Mouse (Mus musculus) left cerebral cortex, postnatal 10 days (tissue): ENCODE measurements around the gene Hyal4. TPM values are rescaled to one million over a fixed set of nuclear protein-coding genes. Genes with fewer than 3 reads are reported as not detected.

ENCODE experiments used
- DNase-seq, 2 experiments: peaks; one replicate each; pipeline ENCODE4 v3.0.0; 2021 to 2022; ENCODE audit warnings: low spot score in 2 of 2, mixed read lengths in 1 of 2; ENCODE audit errors: extremely low spot score in 1 of 2
- intact Hi-C: fragments of 180-260 bp; cut with DNase I; formaldehyde crosslinking; loops from one replicate; pipeline ENCODE4 v1.15.1; 2025
- total RNA-seq, 2 experiments: library from RNA; stranded (reverse); gene quantifications; 2 replicates each; pipeline ENCODE4 v1.2.3; 2021

Hyal4 gene
- total RNA-seq: not detected

DNA sequence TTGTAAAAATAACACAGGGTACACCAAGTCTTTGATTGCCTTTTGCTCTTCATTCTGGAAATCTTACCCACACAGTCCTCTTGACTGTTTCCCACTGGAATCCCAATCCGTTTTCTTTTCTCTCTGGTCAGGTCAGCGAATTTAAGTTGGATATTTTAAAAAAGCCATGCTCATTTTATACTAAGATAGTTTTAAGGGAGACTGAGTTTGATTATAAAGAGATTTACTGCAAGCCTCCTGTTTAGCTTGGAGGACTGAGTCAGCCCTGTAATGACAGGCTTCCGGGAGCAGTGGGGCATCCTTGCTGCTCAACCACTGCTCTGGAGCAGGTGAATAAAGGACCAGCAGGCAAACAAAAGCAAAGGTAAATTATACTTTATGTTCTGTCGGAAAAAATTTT is at the start of gene Hyal4:
TSS of gene Hyal4 (plus strand) at position 301 of the 400 bp plus-strand sequence.
- DNase-seq: no peak
- intact Hi-C loops: no loop called here

DNA sequence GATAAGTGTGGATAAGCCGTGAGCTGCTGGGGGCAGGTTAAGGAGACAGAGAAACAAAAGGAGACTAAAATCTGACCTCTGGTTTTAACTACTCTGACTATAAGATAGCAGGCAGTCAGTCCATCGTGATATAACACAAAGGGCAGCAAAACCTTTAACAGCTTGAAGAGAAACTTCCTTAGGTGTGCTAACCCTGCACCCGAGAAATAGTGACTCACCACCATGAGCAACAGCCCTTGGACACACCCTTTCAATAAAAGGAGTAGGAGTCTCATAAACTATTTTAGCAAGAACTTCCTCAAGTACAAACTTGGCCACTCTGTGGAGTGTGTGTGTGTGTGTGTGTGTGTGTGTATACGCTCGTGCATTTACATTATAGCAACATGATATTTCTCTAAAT is 41.0 kb upstream of the Hyal4 start:
- DNase-seq: no peak

DNA sequence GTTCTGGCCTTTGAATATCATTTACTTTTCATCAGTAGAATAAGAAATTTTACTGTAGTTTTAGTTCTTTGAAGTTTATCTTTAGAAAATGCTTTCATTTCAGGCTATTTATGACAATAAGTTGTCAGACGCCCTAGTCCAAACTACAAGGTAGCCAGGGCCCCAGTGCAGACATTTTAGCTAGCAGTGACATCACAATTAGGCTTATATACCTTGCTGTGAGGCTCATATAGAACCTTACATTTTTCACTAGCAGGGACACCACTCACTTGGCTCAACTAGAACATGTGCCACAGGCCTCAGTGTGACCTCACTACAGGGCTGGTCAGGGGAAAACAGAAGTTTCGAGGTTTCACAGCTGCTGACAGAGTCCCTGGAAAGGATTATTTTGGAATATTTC is 40.6 kb upstream of the Hyal4 start:
- intact Hi-C loops: no loop called here
- no peak for DNase-seq

More for the DNA sequence above, 41.0 kb upstream of the Hyal4 start:
- intact Hi-C loops: no loop called here

DNA sequence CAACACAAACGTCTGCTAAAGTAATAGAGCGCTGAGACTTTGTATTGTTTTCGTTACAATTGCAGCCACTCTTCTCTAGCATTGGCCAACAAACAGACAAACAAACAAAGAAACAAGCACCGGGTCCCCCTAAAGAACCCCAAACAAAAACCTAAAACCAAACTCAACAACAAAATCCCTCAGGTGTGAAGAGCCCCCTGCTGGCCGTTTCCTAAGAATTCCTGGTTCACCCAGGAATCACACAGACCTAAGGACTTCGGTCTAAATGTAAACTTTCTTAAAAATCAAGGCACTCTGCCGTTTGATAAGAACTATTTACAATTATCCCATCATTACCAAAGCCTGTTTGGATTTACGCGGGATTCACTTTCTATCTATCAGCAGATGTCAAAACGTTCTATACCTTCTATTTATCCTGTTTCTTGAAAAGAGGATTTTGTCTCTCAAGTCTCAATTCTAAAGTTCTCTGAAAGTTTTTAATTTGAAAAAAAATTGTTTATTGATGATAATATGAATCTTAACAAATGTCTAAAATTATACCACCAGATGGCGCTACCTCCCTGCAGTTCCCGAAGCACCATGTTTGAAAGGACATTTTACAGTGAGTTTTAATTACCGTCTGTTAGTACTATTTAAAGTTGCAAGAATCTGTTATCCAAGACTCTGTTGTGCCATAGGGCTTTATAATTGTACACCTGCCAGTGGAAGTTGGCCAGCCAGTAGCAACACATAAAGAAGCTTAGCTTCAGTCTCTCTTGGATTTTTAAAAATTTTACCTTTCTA is 26.6 kb upstream of the Hyal4 start:
- DNase-seq: peak; percentile 28 to 37
- intact Hi-C loops: loop anchor here (5.0 to 10.0 kb wide), 4 partner anchors 157 to 1043 kb away; partner anchors contain the start of genes Asb15 and Ndufa5

DNA sequence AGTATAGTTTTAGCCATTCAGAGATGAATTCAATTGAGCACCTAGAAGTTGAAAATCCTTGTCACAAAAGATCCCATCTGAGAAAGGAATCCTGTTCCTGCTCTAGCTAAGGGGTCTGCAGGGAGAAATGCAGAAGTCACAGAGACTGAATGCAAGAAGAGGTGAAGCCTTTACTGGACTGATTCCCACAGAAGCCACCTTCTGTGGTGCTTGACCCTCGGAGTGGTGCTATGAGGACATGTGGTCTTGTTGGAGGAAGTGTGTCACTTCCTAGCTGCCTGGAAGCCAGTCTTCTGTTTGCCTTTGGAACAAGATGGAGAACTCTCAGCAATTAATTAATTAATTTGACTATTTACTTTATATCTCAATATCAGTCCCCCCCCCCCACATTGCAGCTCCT is 20.0 kb upstream of the Hyal4 start:
- DNase-seq: no peak
- intact Hi-C loops: loop anchor here (5.0 to 10.0 kb wide), 3 partner anchors 163 to 1037 kb away; no protein-coding TSS in a partner anchor

DNA sequence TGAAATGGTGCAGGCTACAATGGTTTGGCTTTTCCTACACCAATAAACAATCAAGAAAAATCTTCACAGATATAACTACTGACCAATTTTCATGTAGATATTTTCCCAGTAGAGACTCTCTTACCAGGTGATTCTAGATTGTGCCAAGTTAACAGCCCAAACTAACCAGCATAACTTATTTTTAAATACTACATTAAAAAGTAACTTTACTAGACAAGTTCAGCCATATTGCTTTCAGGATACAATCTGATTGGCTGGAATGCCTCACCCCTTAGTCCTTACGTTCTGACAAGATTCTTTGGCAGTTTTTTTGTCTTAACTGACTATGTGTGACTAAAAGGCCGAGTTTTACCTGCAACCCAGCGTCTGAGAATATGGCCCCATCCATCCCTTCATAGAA is 15.2 kb upstream of the Hyal4 start, which contains the start of gene Hyal6:
TSS of gene Hyal6 (plus strand) at position 301 of the 400 bp plus-strand sequence.
- intact Hi-C loops: no loop called here
- no peak for DNase-seq

DNA sequence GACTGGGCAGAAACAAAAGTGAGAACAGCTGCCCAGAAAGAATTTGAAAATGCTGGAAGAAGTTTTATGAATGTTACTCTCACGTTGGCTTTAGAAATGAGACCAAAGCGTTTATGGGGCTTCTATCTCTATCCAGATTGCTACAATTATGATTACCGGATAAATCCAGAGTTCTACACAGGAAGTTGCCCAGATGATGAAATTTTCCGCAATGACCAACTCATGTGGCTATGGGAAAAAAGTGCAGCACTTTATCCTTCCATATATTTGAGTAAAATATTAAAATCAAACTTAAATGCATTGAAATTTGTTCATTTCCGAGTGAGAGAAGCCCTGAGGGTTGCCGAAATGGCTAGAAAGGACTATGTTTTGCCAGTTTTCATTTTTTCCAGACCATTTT is 13.6 kb upstream of the Hyal4 start:
- no peak for DNase-seq
- intact Hi-C loops: no loop called here

DNA sequence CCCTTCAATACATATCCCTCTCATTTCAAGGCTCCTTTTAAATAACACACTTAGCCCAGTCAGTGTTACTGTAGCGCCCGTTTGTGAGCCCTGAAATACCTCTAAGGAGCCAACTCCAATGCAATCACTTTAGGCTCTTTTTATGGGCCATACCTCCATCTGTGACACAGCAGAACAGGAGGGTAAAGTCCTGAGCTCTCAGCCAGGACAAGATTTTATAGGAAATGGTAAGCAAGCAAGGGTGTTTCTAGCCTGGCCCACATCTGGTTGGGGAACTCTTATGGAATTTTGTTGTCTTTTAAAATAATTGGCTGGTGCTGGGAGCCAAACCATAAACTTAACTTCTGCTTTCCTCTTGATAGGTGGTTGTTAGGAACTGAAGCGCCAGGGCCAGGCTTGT is 11.2 kb downstream of the Hyal4 start:
- intact Hi-C loops: no loop called here
- DNase-seq: no peak

DNA sequence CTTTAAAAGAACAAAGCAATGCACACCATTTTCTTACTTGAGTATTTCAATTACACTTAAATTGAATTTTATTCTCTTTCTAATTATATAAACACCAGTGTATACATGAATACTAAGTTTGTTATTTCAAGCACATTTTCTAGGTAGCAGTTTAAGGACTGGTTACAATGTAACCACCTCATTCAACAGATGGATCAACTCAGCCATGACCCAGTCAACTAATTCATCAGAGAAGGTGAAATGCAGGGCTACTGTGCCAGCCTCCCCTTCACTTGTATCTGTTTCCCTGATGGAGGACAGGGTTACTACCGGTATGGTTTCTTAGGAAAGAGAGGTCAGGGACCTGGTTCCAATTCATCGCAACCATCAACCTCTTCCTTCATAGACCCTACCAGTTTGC is 18.1 kb downstream of the Hyal4 start:
- intact Hi-C loops: no loop called here
- no peak for DNase-seq

DNA sequence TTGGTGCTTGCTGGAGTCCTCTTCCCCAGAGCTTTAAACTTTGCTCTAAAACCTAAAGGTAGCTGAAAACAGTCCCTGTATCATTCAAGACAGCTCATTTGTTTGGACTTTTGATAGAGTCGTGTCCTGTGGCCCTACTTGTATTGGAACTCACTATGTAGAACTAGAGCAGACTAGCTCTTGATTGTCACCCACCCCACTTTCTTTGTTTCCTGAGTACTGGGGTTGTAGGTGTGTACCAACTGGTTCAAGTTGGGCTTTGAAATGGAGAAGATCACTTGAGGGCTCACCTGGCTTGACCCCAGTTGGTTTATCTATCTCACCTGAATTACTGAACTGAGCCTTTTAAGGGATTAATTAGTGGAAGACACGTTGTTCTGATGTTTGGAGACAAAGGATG is 31.1 kb downstream of the Hyal4 start:
- intact Hi-C loops: no loop called here
- DNase-seq: no peak

DNA sequence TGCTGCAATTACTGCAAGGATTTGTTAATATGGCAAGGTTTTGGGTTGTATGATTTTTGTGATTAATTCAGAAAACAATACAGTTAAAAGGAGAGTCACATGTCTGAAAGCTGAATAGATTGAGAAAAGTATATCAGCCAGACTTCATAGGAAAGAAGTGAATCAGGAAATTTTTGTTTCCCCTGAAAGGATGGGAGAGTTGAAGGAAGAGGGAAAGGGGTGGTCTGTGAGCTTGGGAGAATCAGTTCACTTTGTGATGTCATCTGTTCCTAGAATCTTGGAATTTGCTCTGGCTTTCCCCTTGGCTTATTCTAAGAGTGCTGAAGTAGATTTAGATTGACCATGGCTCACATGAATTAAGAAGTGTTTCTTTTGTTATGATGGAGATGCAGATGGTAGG is 42.8 kb downstream of the Hyal4 start, which contains the start of gene Spam1:
TSS of gene Spam1 (plus strand) at position 301 of the 400 bp plus-strand sequence.
- intact Hi-C loops: no loop called here
- DNase-seq: no peak

Other genes starting within 250 kb of the Hyal4 start
- under 1 TPM; 0.54 to 0.73 TPM for gene Iqub, start 233.3 kb upstream of the Hyal4 start, total RNA-seq
- 100 to 1,000 TPM; 220 to 239 TPM for gene Ndufa5, start 220.3 kb upstream of the Hyal4 start, total RNA-seq
- gene Asb15, start 220.2 kb upstream of the Hyal4 start, total RNA-seq: not detected
- gene Lmod2, start 150.6 kb upstream of the Hyal4 start, total RNA-seq: not detected
- 10 to 100 TPM; 40.9 to 47.6 TPM for gene Wasl, start 83.3 kb upstream of the Hyal4 start, total RNA-seq
- gene Hyal6, start 15.1 kb upstream of the Hyal4 start, total RNA-seq: not detected
- not detected for gene Spam1, start 42.9 kb downstream of the Hyal4 start, total RNA-seq
- not detected for gene Hyal5, start 109.7 kb downstream of the Hyal4 start, total RNA-seq
- gene Tmem229a, start 208.0 kb downstream of the Hyal4 start, total RNA-seq: 10 to 100 TPM; 34.9 to 35.0 TPM